Mouse (Mus musculus): ENCODE measurements around the gene Heatr3. TPM values are rescaled to one million over a fixed set of nuclear protein-coding genes. Genes with fewer than 3 reads are reported as not detected.
A peak's percentile ranks its signal among the peaks of the same experiment; 100 is the strongest.

Heatr3 gene
- polyA plus RNA-seq (2012; ENCODE audit: insufficient read depth, insufficient read length, missing spikeins): 12.1 and 12.6 TPM in 2 replicates

GRCm38 (mm10) chr8:88137748-88138484 lies at the start of gene Heatr3:
Gene Heatr3, plus strand, starts transcription at chr8:88137855.
- Histone ChIP-seq H3K4me3 (ENCODE audit: insufficient read depth, low read length) (peak within 1 kb of the TSS; percentile 81), H3K27ac (ENCODE audit: insufficient read depth, low read depth, low read length) (peak within 1 kb of the TSS; percentile 38), H3K4me1 (ENCODE audit: control insufficient read depth, insufficient read depth, low read length) (peaks cover 20% of the 10 kb centered on the region)
- no peak for TF ChIP-seq CTCF (IDR thresholded peaks at IDR 0.05; ENCODE audit: low read depth, low read length)
- no peak for TF ChIP-seq POLR2A (IDR thresholded peaks at IDR 0.05; ENCODE audit: borderline replicate concordance, low read depth, low read length)

- Histone ChIP-seq H3K4me1 (ENCODE audit: control insufficient read depth, insufficient read depth, low read length) (peaks cover 3% of the 10 kb centered on the region; the same call in 1 of the 2 replicates), H3K27ac (ENCODE audit: insufficient read depth, low read depth, low read length) (no peak overlapping the region), H3K4me3 (ENCODE audit: insufficient read depth, low read length) (no peak overlapping the region)
- TF ChIP-seq POLR2A (IDR thresholded peaks at IDR 0.05; ENCODE audit: borderline replicate concordance, low read depth, low read length) (no peak), CTCF (IDR thresholded peaks at IDR 0.05; ENCODE audit: low read depth, low read length) (no peak)
These were observed 49.6 kb upstream of the Heatr3 start for GRCm38 (mm10) chr8:88088006-88088405.

- TF ChIP-seq POLR2A (IDR thresholded peaks at IDR 0.05; ENCODE audit: borderline replicate concordance, low read depth, low read length) (no peak), CTCF (IDR thresholded peaks at IDR 0.05; ENCODE audit: low read depth, low read length) (no peak)
- Histone ChIP-seq H3K4me3 (ENCODE audit: insufficient read depth, low read length) (no peak overlapping the region), H3K27ac (ENCODE audit: insufficient read depth, low read depth, low read length) (no peak overlapping the region), H3K4me1 (ENCODE audit: control insufficient read depth, insufficient read depth, low read length) (peaks cover 3% of the 10 kb centered on the region; the same call in 1 of the 2 replicates)
These were observed 46.0 kb upstream of the Heatr3 start for GRCm38 (mm10) chr8:88091661-88092060.

GRCm38 (mm10) chr8:88093367-88093766 lies 44.3 kb upstream of the Heatr3 start:
- peaks cover 3% of the 10 kb centered on the region; the same call in 1 of the 2 replicates for H3K4me1 ChIP-seq (ENCODE audit: control insufficient read depth, insufficient read depth, low read length)
- TF ChIP-seq POLR2A (IDR thresholded peaks at IDR 0.05; ENCODE audit: borderline replicate concordance, low read depth, low read length) (no peak), CTCF (IDR thresholded peaks at IDR 0.05; ENCODE audit: low read depth, low read length) (no peak)
- no peak overlapping the region for H3K4me3 ChIP-seq (ENCODE audit: insufficient read depth, low read length)
- no peak overlapping the region for H3K27ac ChIP-seq (ENCODE audit: insufficient read depth, low read depth, low read length)

GRCm38 (mm10) chr8:88098856-88099255 lies 38.8 kb upstream of the Heatr3 start:
- TF ChIP-seq CTCF (IDR thresholded peaks at IDR 0.05; ENCODE audit: low read depth, low read length): no peak
- no peaks in the 10 kb centered on the region for H3K4me1 ChIP-seq (ENCODE audit: control insufficient read depth, insufficient read depth, low read length)

GRCm38 (mm10) chr8:88099526-88099925 lies 38.1 kb upstream of the Heatr3 start:
- Histone ChIP-seq H3K27ac (ENCODE audit: insufficient read depth, low read depth, low read length) (no peak overlapping the region), H3K4me1 (ENCODE audit: control insufficient read depth, insufficient read depth, low read length) (no peaks in the 10 kb centered on the region), H3K4me3 (ENCODE audit: insufficient read depth, low read length) (no peak overlapping the region)
- TF ChIP-seq POLR2A (IDR thresholded peaks at IDR 0.05; ENCODE audit: borderline replicate concordance, low read depth, low read length): no peak
- peak; percentile 52; the same call in 1 of the 2 replicates for TF ChIP-seq CTCF (IDR thresholded peaks at IDR 0.05; ENCODE audit: low read depth, low read length)

More at GRCm38 (mm10) chr8:88098856-88099255, 38.8 kb upstream of the Heatr3 start:
- no peak overlapping the region for H3K27ac ChIP-seq (ENCODE audit: insufficient read depth, low read depth, low read length)
- H3K4me3 ChIP-seq (ENCODE audit: insufficient read depth, low read length): no peak overlapping the region

GRCm38 (mm10) chr8:88109241-88109640 lies 28.4 kb upstream of the Heatr3 start:
- Histone ChIP-seq H3K27ac (ENCODE audit: insufficient read depth, low read depth, low read length) (no peak overlapping the region), H3K4me1 (ENCODE audit: control insufficient read depth, insufficient read depth, low read length) (no peaks in the 10 kb centered on the region), H3K4me3 (ENCODE audit: insufficient read depth, low read length) (no peak overlapping the region)
- TF ChIP-seq POLR2A (IDR thresholded peaks at IDR 0.05; ENCODE audit: borderline replicate concordance, low read depth, low read length) (no peak), CTCF (IDR thresholded peaks at IDR 0.05; ENCODE audit: low read depth, low read length) (no peak)

GRCm38 (mm10) chr8:88118456-88119036 lies 19.1 kb upstream of the Heatr3 start, which contains the start of gene Cnep1r1:
Gene Cnep1r1, plus strand, starts transcription at chr8:88118769.
- Histone ChIP-seq H3K4me3 (ENCODE audit: insufficient read depth, low read length) (peak within 1 kb of the TSS; percentile 85), H3K4me1 (ENCODE audit: control insufficient read depth, insufficient read depth, low read length) (0 out of 2 replicates have a peak, but pooled peaks cover 3% of the 10 kb centered on the region), H3K27ac (ENCODE audit: insufficient read depth, low read depth, low read length) (peak within 1 kb of the TSS; percentile 61)
- TF ChIP-seq POLR2A (IDR thresholded peaks at IDR 0.05; ENCODE audit: borderline replicate concordance, low read depth, low read length) (no peak), CTCF (IDR thresholded peaks at IDR 0.05; ENCODE audit: low read depth, low read length) (peak; percentile 52)

GRCm38 (mm10) chr8:88119076-88119475 lies 18.6 kb upstream of the Heatr3 start:
- Histone ChIP-seq H3K4me1 (ENCODE audit: control insufficient read depth, insufficient read depth, low read length) (0 out of 2 replicates have a peak, but pooled peaks cover 3% of the 10 kb centered on the region), H3K4me3 (ENCODE audit: insufficient read depth, low read length) (peak overlapping the region; percentile 85), H3K27ac (ENCODE audit: insufficient read depth, low read depth, low read length) (peak overlapping the region; percentile 61)
- TF ChIP-seq CTCF (IDR thresholded peaks at IDR 0.05; ENCODE audit: low read depth, low read length) (no peak), POLR2A (IDR thresholded peaks at IDR 0.05; ENCODE audit: borderline replicate concordance, low read depth, low read length) (no peak)

GRCm38 (mm10) chr8:88124850-88125249 lies 12.8 kb upstream of the Heatr3 start:
- Histone ChIP-seq H3K27ac (ENCODE audit: insufficient read depth, low read depth, low read length) (no peak overlapping the region), H3K4me1 (ENCODE audit: control insufficient read depth, insufficient read depth, low read length) (0 out of 2 replicates have a peak, but pooled peaks cover 3% of the 10 kb centered on the region), H3K4me3 (ENCODE audit: insufficient read depth, low read length) (no peak overlapping the region)
- no peak for TF ChIP-seq POLR2A (IDR thresholded peaks at IDR 0.05; ENCODE audit: borderline replicate concordance, low read depth, low read length)
- TF ChIP-seq CTCF (IDR thresholded peaks at IDR 0.05; ENCODE audit: low read depth, low read length): no peak

All from bone marrow macrophage, adult 2 months (primary cell).